Comparison of ENCODE assay signal across 8 mouse cellular contexts in genomic region chr19:38930252-38930787, GRCm38 (mm10). TPM values are rescaled to one million over a fixed set of nuclear protein-coding genes. Genes with fewer than 3 reads are reported as not detected.
DNase-seq lines count a peak whose midpoint lies in the region; ATAC-seq lines count a peak whose summit lies in the region.

No protein-coding gene starts in this region.

- no peaks in the 10 kb centered on the region for H3K27me3 ChIP-seq in lung, embryonic 15.5 days
- H3K27me3 ChIP-seq in heart, embryonic 15.5 days: no peaks in the 10 kb centered on the region
- no peaks in the 10 kb centered on the region for H3K27me3 ChIP-seq in liver, embryonic 11.5 days (replicated peaks; ENCODE audit: control insufficient read depth, insufficient read depth, low read length)
- no peaks in the 10 kb centered on the region for H3K27me3 ChIP-seq in stomach, embryonic 16.5 days (ENCODE audit: control insufficient read depth, insufficient read depth, low read length)

- no peaks in the 10 kb centered on the region for H3K9me3 ChIP-seq in lung, embryonic 15.5 days
- H3K9me3 ChIP-seq in heart, embryonic 15.5 days (replicated peaks): no peaks in the 10 kb centered on the region
- no peaks in the 10 kb centered on the region for H3K9me3 ChIP-seq in liver, embryonic 11.5 days (ENCODE audit: control insufficient read depth, low read length)
- H3K9me3 ChIP-seq in stomach, embryonic 16.5 days (replicated peaks; ENCODE audit: control insufficient read depth, low read length): no peaks in the 10 kb centered on the region

- H3K4me1 ChIP-seq in lung, embryonic 15.5 days: peaks cover 13% of the 10 kb centered on the region
- H3K4me1 ChIP-seq in brown adipose tissue, adult 24 weeks (ENCODE audit: control insufficient read depth, insufficient read depth, insufficient read length, low read length): no peaks in the 10 kb centered on the region; the same call in 1 of the 2 replicates
- peaks cover 9% of the 10 kb centered on the region for H3K4me1 ChIP-seq in heart, embryonic 15.5 days (replicated peaks)
- H3K4me1 ChIP-seq in liver, embryonic 11.5 days (replicated peaks; ENCODE audit: control insufficient read depth, insufficient read depth, low read length): peaks cover 13% of the 10 kb centered on the region; the same call in 1 of the 2 replicates
- H3K4me1 ChIP-seq in stomach, embryonic 16.5 days (ENCODE audit: control insufficient read depth, insufficient read depth, low read length): peaks cover 7% of the 10 kb centered on the region

- peak overlapping the region; percentile 81 for H3K4me2 ChIP-seq in lung, embryonic 15.5 days
- H3K4me2 ChIP-seq in heart, embryonic 15.5 days: peak overlapping the region; percentile 99
- peak overlapping the region; percentile 92 for H3K4me2 ChIP-seq in liver, embryonic 11.5 days
- H3K4me2 ChIP-seq in stomach, embryonic 16.5 days (ENCODE audit: low read depth, low read length): peak overlapping the region; percentile 85

- peak overlapping the region; percentile 87 for H3K9ac ChIP-seq in lung, embryonic 15.5 days
- H3K9ac ChIP-seq in heart, embryonic 15.5 days: peak overlapping the region; percentile 91
- peak overlapping the region; percentile 97 for H3K9ac ChIP-seq in liver, embryonic 11.5 days (ENCODE audit: low read depth, low read length)
- H3K9ac ChIP-seq in stomach, embryonic 16.5 days (ENCODE audit: low read length): peak overlapping the region; percentile 92

- no peak for ATAC-seq in lung, embryonic 15.5 days (ENCODE audit: borderline replicate concordance, extremely low read depth, low FRiP score, low TSS enrichment)
- ATAC-seq in heart, embryonic 15.5 days (replicated peaks; ENCODE audit: insufficient number of reproducible peaks, insufficient read depth, low FRiP score, low read depth): no peak
- peak; percentile 29; the same call in 1 of the 2 replicates for ATAC-seq in liver, embryonic 11.5 days (replicated peaks; ENCODE audit: low FRiP score)
- peak; percentile 28; the same call in 1 of the 2 replicates for ATAC-seq in stomach, embryonic 16.5 days (ENCODE audit: insufficient read depth, low FRiP score)

- DNase-seq in lung, postnatal 14 days: no peak
- DNase-seq in liver, embryonic 11.5 days (ENCODE audit: low spot score): no peak
- DNase-seq in cerebellum, adult 11 months: no peak
- no peak for DNase-seq in right cerebral cortex, adult 2 months (ENCODE audit: low spot score in 2 of 2)

- H3K4me3 ChIP-seq in lung, embryonic 15.5 days: peak overlapping the region; percentile 85
- peak overlapping the region; percentile 70 for H3K4me3 ChIP-seq in brown adipose tissue, adult 24 weeks (ENCODE audit: insufficient read depth, low read depth, low read length)
- peak overlapping the region; percentile 88 for H3K4me3 ChIP-seq in heart, embryonic 15.5 days
- peak overlapping the region; percentile 87 for H3K4me3 ChIP-seq in liver, embryonic 11.5 days (ENCODE audit: low read depth, low read length)
- H3K4me3 ChIP-seq in stomach, embryonic 16.5 days (replicated peaks; ENCODE audit: low read length): peak overlapping the region; percentile 82

- WGBS in lung, embryonic 15.5 days: 2% methylated on average over 23 of the region's 23 CpGs
- 2% methylated on average over 23 of the region's 23 CpGs for WGBS in heart, embryonic 15.5 days
- WGBS in liver, embryonic 11.5 days: 1% methylated on average over 23 of the region's 23 CpGs
- 1% methylated on average over 23 of the region's 23 CpGs for WGBS in stomach, embryonic 16.5 days

- H3K36me3 ChIP-seq in lung, embryonic 15.5 days: peaks cover 11% of the 10 kb centered on the region; the same call in 1 of the 2 replicates
- H3K36me3 ChIP-seq in heart, embryonic 15.5 days: no peaks in the 10 kb centered on the region; the same call in 1 of the 2 replicates
- H3K36me3 ChIP-seq in liver, embryonic 11.5 days (ENCODE audit: control insufficient read depth, insufficient read depth, low read length): peaks cover 8% of the 10 kb centered on the region; the same call in 1 of the 2 replicates
- no peaks in the 10 kb centered on the region for H3K36me3 ChIP-seq in stomach, embryonic 16.5 days (ENCODE audit: control insufficient read depth, insufficient read depth, low read length)

- peak overlapping the region; percentile 90 for H3K27ac ChIP-seq in lung, embryonic 15.5 days
- H3K27ac ChIP-seq in brown adipose tissue, adult 24 weeks (replicated peaks; ENCODE audit: low read depth, low read length): no peak overlapping the region
- 0 out of 2 replicates have a peak overlapping the region, but pooled peaks have one; percentile 31 for H3K27ac ChIP-seq in heart, embryonic 15.5 days
- peak overlapping the region; percentile 77; the same call in 1 of the 2 replicates for H3K27ac ChIP-seq in liver, embryonic 11.5 days (ENCODE audit: low read depth, low read length)
- H3K27ac ChIP-seq in stomach, embryonic 16.5 days (ENCODE audit: low read length): 0 out of 2 replicates have a peak overlapping the region, but pooled peaks have one; percentile 42

RNA-seq across cellular contexts. Expression of gene Hells, which starts 0.4 kb away (rescaled TPM):
- 50.8 and 51.7 TPM in 2 replicates for polyA plus RNA-seq in lung, embryonic 15.5 days (2015; fragmentation: Nextera tagmentation; extraction: Ambion mirVana)
- 0.21 and 2.5 TPM in 2 replicates for polyA plus RNA-seq in brown adipose tissue, adult 24 weeks (2012; ENCODE audit: insufficient read depth, insufficient read length, missing spikeins)
- polyA plus RNA-seq in heart, embryonic 15.5 days (2015; fragmentation: Nextera tagmentation; extraction: Ambion mirVana): 20.3 and 20.4 TPM in 2 replicates
- 81.7 and 82.0 TPM in 2 replicates for polyA plus RNA-seq in liver, embryonic 11.5 days (2014; fragmentation: Nextera tagmentation; extraction: Ambion mirVana)
- 34.5 and 40.3 TPM in 2 replicates for polyA plus RNA-seq in stomach, embryonic 16.5 days (2015; fragmentation: Nextera tagmentation; extraction: Ambion mirVana)

Comparison
In these comparisons a context has a peak if more than half of its experiments do, and no peak if none do; other contexts are left out.
1. ATAC-seq: peak in liver, embryonic 11.5 days (single experiment) and stomach, embryonic 16.5 days (single experiment); none in lung, embryonic 15.5 days (single experiment) and heart, embryonic 15.5 days (single experiment).
2. Peak in every context shown above with its lines, with median percentiles within 50 percentile points of each other: H3K4me2 ChIP-seq, H3K4me3 ChIP-seq and H3K9ac ChIP-seq.